Mouse (Mus musculus) midbrain, embryonic 13.5 days (tissue): ENCODE measurements around the gene Rnf149. TPM values are rescaled to one million over a fixed set of nuclear protein-coding genes. Genes with fewer than 3 reads are reported as not detected.
A peak's percentile ranks its signal among the peaks of the same experiment; 100 is the strongest.

ENCODE experiments used
- ATAC-seq: fragments of 200-750 bp; cut with Nextera tagmentation; 2 replicates; pipeline ENCODE4 v1.8.0; 2017; ENCODE audit warnings: mild to moderate bottlenecking, moderate TSS enrichment, moderate library complexity
- H3K27ac ChIP-seq: fragments of 300-500 bp; sonication (generic); 2 replicates; pipeline ENCODE4 v1.5.1; 2015; ENCODE audit warnings: inconsistent platforms, mild to moderate bottlenecking, moderate library complexity
- H3K27me3 ChIP-seq: fragments of 300-500 bp; sonication (generic); 2 replicates; pipeline ENCODE4 v1.6.1; 2015; ENCODE audit warnings: mild to moderate bottlenecking, inconsistent platforms
- H3K36me3 ChIP-seq: fragments of 300-500 bp; sonication (generic); 2 replicates; pipeline ENCODE4 v1.6.1; 2015; ENCODE audit warnings: mild to moderate bottlenecking, inconsistent platforms
- H3K4me1 ChIP-seq: fragments of 300-500 bp; sonication (generic); replicated peaks from 2 replicates; pipeline ENCODE4 v1.6.1; 2015; ENCODE audit warnings: inconsistent platforms
- H3K4me2 ChIP-seq: fragments of 300-500 bp; sonication (generic); replicated peaks from 2 replicates; pipeline ENCODE4 v1.6.1; 2015; ENCODE audit warnings: moderate library complexity, mild to moderate bottlenecking, inconsistent platforms
- H3K4me3 ChIP-seq: fragments of 300-500 bp; sonication (generic); replicated peaks from 2 replicates; pipeline ENCODE4 v1.5.1; 2015; ENCODE audit warnings: mild to moderate bottlenecking, inconsistent platforms
- H3K9ac ChIP-seq: fragments of 300-500 bp; sonication (generic); replicated peaks from 2 replicates; pipeline ENCODE4 v1.6.1; 2015; ENCODE audit warnings: mild to moderate bottlenecking, inconsistent platforms
- H3K9me3 ChIP-seq: fragments of 300-500 bp; sonication (generic); 2 replicates; pipeline ENCODE4 v1.6.1; 2016; ENCODE audit warnings: mild to moderate bottlenecking, inconsistent platforms
- WGBS: fragments of 180-500 bp; shearing (Covaris S2); methylation state at CpG from one replicate; pipeline ENCODE4 v1.1.7; 2015; 5-methylcytosine and 5-hydroxymethylcytosine counted together
- polyA plus RNA-seq: library from polyadenylated mRNA; unstranded; fragments of >200 nt; fragmentation: Nextera tagmentation; extraction: Ambion mirVana; gene quantifications from 2 replicates; pipeline ENCODE4 v1.2.1, GENCODE M21; 2015

The Rnf149 gene
- polyA plus RNA-seq, result 22.8 and 23.1 TPM in 2 replicates

DNA sequence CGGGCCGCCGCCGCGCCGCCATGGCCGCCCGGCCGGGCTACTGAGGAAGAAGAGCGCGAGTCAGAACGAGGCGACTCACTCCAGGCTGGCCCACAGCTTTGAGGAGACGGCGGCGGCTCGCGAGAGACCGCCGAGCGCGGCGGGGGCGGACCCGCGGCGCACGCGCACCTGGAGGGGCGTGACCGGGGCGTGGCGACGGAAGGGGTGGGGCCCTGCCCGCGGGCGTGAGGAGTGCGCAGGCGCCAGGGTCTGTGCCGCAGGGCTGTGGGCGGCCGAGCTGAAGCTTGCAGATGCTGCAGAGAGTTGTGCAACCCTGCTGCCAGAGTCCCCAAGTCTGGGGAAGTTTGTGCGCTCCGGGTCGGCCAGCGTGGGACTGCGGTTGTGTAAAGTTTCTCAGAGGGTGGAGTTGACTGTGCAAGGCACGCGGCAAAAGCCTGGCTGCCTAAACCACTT is at the start of gene Rnf149:
Gene Rnf149, minus strand, starts transcription at position 153 of the 453 bp plus-strand sequence.
- H3K4me1 ChIP-seq, result peaks cover 26% of the 10 kb centered on the region
- peak within 1 kb of the TSS; percentile 89 for H3K4me3 ChIP-seq
- no peaks in the 10 kb centered on the region for H3K9me3 ChIP-seq
- under 1% methylated on average over 48 of the region's 49 CpGs for WGBS
- no peaks in the 10 kb centered on the region for H3K36me3 ChIP-seq
- H3K27me3 ChIP-seq, result no peaks in the 10 kb centered on the region
- peak; percentile 98 for ATAC-seq
- H3K27ac ChIP-seq, result peak within 1 kb of the TSS; percentile 98
- peak within 1 kb of the TSS; percentile 91 for H3K9ac ChIP-seq
- H3K4me2 ChIP-seq, result peak within 1 kb of the TSS; percentile 77

DNA sequence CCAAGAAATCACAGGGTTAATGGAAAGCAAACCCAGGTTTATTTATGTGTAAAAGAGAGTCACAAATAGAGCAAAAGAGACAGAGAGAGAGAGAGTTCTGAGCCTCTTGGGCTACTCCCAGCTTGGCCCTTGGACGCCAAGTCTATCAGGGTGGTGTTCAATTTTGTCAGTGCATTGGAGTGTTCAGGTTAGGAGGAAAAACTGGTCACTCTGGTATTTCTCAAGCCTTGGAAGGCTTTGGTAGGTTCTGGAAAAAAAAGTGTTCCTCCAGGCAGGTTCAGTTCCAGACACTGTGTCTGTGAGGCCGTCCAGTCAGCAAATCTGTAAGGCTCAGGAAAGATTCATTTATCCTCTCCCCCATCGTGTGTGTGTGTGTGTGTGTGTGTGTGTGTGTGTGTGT is 48.3 kb upstream of the Rnf149 start:
- Histone ChIP-seq H3K9ac (no peak overlapping the region), H3K27me3 (no peaks in the 10 kb centered on the region), H3K4me1 (no peaks in the 10 kb centered on the region), H3K4me3 (no peak overlapping the region), H3K9me3 (no peaks in the 10 kb centered on the region), H3K4me2 (no peak overlapping the region), H3K36me3 (0 out of 2 replicates have a peak, but pooled peaks cover 2% of the 10 kb centered on the region), H3K27ac (no peak overlapping the region)
- 68% methylated on average over 3 of the region's 3 CpGs for WGBS
- ATAC-seq, result no peak

DNA sequence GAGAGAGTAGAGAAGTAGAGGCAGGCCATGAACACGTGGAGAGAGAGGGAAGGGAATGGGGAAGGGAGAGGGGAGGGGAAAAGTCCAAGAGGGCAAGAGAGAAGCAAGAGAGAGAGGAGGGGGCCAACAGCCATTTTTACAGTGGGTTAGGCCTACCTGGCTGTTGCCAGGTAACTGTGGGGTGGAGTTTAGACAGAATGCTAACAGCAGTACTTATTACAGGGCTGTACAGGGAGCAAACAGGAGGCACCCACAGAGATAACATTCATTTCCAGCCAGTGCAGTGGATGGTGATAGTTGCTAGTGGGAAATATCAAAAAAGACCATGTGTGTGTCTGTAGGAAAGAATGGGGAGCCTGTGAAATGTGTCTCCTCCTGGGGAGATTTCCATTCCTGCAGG is 46.5 kb upstream of the Rnf149 start:
- no peak for ATAC-seq
- H3K36me3 ChIP-seq, result 0 out of 2 replicates have a peak, but pooled peaks cover 2% of the 10 kb centered on the region
- WGBS, result 50% methylated on average over 1 of the region's 1 CpGs

DNA sequence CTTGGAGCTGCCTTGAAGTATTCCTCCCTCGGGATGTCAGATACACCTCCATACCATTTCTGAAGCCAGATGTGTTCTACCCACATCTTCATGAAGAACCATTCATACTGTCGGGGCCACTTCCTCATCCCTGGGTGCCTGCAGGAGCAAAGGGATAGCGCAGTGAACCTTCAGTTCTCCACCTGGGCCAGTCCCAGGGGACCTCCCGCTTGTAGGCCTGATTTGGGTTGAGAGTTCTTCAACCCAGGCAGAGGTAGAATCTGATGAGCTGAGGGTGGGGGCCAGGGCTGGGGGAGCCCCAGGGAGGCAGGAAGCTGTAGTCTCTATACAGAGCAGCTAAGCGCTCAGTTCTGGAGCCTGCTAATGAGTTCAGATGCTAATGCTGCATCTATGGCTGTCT is 45.9 kb upstream of the Rnf149 start:
- no peaks in the 10 kb centered on the region for H3K9me3 ChIP-seq
- H3K27me3 ChIP-seq, result no peaks in the 10 kb centered on the region
- no peak for ATAC-seq
- peaks cover 4% of the 10 kb centered on the region; the same call in 1 of the 2 replicates for H3K4me1 ChIP-seq
- H3K9ac ChIP-seq, result no peak overlapping the region
- H3K4me3 ChIP-seq, result no peak overlapping the region
- 0 out of 2 replicates have a peak, but pooled peaks cover 2% of the 10 kb centered on the region for H3K36me3 ChIP-seq
- 92% methylated on average over 5 of the region's 5 CpGs for WGBS
- H3K4me2 ChIP-seq, result no peak overlapping the region
- H3K27ac ChIP-seq, result no peak overlapping the region

More for the DNA sequence above, 46.5 kb upstream of the Rnf149 start:
- H3K27ac ChIP-seq, result no peak overlapping the region
- H3K4me2 ChIP-seq, result no peak overlapping the region
- H3K27me3 ChIP-seq, result no peaks in the 10 kb centered on the region
- no peak overlapping the region for H3K4me3 ChIP-seq
- no peak overlapping the region for H3K9ac ChIP-seq
- no peaks in the 10 kb centered on the region for H3K9me3 ChIP-seq
- H3K4me1 ChIP-seq, result no peaks in the 10 kb centered on the region

DNA sequence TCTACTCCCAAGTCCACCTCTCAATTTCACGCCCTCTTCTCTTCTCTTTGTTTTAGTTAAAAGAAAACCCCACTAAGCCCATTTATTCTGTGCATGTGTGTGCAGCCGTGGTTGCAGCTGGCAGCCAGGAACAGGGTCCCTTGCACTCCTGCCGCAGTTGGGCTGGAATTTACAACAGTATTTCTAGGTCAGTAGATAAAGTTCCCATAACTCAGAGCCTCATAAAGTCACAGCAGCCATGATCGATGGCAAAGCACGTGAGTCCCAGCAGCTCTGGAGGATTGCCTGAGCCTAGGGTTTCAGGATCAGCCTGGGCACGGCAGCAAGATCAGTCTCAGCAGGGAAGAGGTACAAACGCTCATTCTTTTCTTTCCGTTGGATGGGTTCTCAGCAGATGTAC is 41.3 kb upstream of the Rnf149 start:
- Histone ChIP-seq H3K27ac (no peak overlapping the region), H3K27me3 (no peaks in the 10 kb centered on the region), H3K9ac (no peak overlapping the region), H3K36me3 (0 out of 2 replicates have a peak, but pooled peaks cover 2% of the 10 kb centered on the region), H3K9me3 (no peaks in the 10 kb centered on the region), H3K4me1 (peaks cover 4% of the 10 kb centered on the region), H3K4me2 (no peak overlapping the region), H3K4me3 (no peak overlapping the region)
- ATAC-seq, result no peak
- 33% methylated on average over 8 of the region's 8 CpGs for WGBS

DNA sequence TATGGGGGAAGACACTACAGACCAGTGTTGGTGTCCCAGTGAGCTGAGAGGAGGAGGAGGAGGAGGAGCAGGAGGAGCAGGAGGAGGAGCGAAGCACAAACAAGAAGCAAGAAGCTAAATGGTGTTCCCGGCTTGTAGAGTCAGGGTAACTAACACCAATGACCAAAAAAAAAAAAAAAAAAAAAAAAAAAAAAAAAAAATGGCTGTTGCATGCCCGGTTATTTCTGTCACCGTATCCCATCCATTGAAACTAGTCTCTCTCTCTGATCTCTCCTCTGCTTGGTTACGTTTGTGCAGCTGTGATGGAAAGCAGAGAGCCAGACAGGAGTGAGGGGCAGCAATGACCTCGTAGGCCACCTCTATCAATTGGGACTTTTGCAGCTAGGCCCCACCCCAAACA is 38.3 kb upstream of the Rnf149 start:
- H3K36me3 ChIP-seq, result 0 out of 2 replicates have a peak, but pooled peaks cover under 1% of the 10 kb centered on the region
- no peak for ATAC-seq

DNA sequence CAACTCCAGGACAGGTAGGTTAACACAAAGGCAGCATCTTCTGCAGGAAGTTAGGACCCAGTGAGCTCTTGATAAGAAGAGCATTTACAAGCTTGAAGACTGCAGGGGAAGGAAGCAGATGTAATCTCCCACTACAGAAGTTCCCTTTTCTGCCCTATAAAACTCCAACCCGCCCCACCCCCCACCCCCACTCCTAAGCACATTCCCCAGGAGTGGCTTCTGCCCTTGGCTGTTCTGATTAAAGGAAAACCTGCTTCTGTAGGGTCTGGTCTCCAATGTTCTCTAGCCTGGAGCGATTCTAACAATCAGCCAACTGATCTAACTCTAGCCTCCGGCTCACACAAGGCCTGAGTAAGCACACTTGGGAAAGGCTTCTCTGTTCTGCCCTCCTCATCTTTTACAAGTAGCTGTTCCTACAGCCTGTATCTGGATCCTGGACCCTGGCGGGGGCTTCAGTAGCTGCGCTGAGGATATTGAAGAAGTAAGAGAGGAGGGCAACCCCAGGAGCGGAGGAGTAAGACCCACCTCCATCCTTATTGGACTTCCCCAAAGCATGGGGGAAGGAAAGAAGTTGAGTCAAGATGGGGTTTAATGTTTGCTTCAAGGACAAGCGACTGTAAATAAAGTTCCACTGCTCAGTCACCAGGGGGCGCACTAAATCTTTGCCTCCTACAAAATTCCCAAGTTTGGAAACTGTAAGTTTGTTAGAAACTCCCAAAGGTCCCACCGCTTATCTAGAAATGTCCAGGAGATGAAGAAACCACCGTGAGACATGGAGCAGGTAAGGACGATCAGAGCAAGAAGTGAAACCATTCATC is 37.5 kb upstream of the Rnf149 start:
- WGBS, result 24% methylated on average over 11 of the region's 11 CpGs
- no peak for ATAC-seq
- H3K9me3 ChIP-seq, result no peaks in the 10 kb centered on the region

More for the DNA sequence above, 38.3 kb upstream of the Rnf149 start:
- no peak overlapping the region for H3K27ac ChIP-seq
- no peak overlapping the region for H3K4me2 ChIP-seq
- H3K4me3 ChIP-seq, result no peak overlapping the region
- H3K4me1 ChIP-seq, result peaks cover 4% of the 10 kb centered on the region
- H3K27me3 ChIP-seq, result no peaks in the 10 kb centered on the region
- 69% methylated on average over 6 of the region's 6 CpGs for WGBS
- no peak overlapping the region for H3K9ac ChIP-seq
- no peaks in the 10 kb centered on the region for H3K9me3 ChIP-seq

DNA sequence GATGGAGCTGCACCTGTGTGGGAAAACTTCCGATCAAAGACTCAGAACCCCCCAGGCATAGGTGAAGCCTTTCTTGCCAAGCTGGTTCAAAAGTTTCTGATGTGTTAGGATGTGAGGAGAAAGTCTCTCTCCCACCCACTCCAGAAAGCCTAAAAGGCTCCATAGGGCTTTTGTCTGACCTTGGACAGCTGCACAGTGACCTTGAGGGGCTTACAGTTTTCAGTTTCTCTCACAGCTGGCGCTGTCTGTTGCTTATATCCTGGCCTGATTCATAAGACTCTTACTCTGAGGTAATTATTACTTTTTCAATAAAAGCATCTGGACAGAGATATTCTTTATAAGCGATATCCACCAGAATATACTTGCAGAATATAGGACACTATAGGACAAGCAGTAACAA is 35.9 kb upstream of the Rnf149 start:
- H3K27ac ChIP-seq, result no peak overlapping the region
- no peak overlapping the region for H3K4me3 ChIP-seq
- no peaks in the 10 kb centered on the region; the same call in 1 of the 2 replicates for H3K4me1 ChIP-seq
- no peaks in the 10 kb centered on the region for H3K9me3 ChIP-seq
- no peaks in the 10 kb centered on the region for H3K36me3 ChIP-seq
- no peak overlapping the region for H3K4me2 ChIP-seq
- no peak for ATAC-seq
- no peak overlapping the region for H3K9ac ChIP-seq
- no peaks in the 10 kb centered on the region for H3K27me3 ChIP-seq
- WGBS, result 89% methylated on average over 3 of the region's 3 CpGs

More for the DNA sequence above, 37.5 kb upstream of the Rnf149 start:
- no peak overlapping the region for H3K27ac ChIP-seq
- H3K4me1 ChIP-seq, result peaks cover 4% of the 10 kb centered on the region
- no peak overlapping the region for H3K4me3 ChIP-seq
- no peaks in the 10 kb centered on the region for H3K36me3 ChIP-seq
- H3K9ac ChIP-seq, result no peak overlapping the region
- no peak overlapping the region for H3K4me2 ChIP-seq
- H3K27me3 ChIP-seq, result no peaks in the 10 kb centered on the region

DNA sequence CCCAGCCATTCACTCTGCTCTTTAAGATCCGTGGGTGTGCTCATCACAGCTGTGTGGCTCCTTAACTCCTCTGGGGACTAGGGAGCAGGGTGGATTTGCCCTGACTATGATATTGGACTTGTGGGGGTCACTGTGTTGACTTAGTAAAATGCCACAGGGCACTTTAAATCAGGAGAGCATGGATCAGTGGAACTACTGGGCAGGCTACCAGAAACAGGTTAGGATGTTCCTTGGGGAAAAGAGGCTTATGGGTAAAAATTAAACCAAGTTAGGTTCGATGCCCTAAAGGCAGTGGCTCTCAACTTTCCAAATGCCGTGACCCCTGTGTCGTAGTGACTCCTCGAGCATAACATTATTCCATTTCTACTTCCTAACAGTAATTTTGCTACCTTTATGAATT is 35.3 kb upstream of the Rnf149 start:
- H3K4me3 ChIP-seq, result no peak overlapping the region
- WGBS, result 77% methylated on average over 5 of the region's 5 CpGs
- H3K4me2 ChIP-seq, result no peak overlapping the region
- no peaks in the 10 kb centered on the region; the same call in 1 of the 2 replicates for H3K4me1 ChIP-seq
- H3K9me3 ChIP-seq, result no peaks in the 10 kb centered on the region
- no peak overlapping the region for H3K9ac ChIP-seq
- H3K27me3 ChIP-seq, result no peaks in the 10 kb centered on the region
- no peak overlapping the region for H3K27ac ChIP-seq
- no peaks in the 10 kb centered on the region for H3K36me3 ChIP-seq
- ATAC-seq, result no peak

DNA sequence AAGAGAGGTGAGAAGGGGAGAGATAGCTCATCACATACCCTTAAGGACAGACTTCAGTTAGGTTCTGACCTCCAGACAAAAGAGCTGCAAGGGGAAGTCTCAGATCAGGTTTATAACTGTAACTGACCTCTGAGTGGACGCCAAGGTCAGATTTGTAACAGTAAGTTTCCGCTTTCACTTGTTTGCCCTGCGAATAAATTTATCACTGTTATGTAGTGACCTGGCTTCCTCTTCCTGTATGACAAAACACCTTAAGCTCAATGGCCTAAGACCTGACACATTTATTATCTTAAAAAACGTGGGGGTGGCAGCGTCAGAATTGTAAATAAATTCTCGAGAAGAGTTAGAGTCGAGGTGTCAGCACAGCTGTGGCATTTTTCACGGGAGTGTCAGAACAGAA is 31.3 kb upstream of the Rnf149 start:
- H3K4me3 ChIP-seq, result no peak overlapping the region
- H3K27ac ChIP-seq, result no peak overlapping the region
- H3K36me3 ChIP-seq, result no peaks in the 10 kb centered on the region
- no peaks in the 10 kb centered on the region for H3K9me3 ChIP-seq
- H3K4me2 ChIP-seq, result no peak overlapping the region
- 83% methylated on average over 8 of the region's 8 CpGs for WGBS
- peaks cover 3% of the 10 kb centered on the region for H3K4me1 ChIP-seq
- no peak for ATAC-seq
- no peak overlapping the region for H3K9ac ChIP-seq
- H3K27me3 ChIP-seq, result no peaks in the 10 kb centered on the region

DNA sequence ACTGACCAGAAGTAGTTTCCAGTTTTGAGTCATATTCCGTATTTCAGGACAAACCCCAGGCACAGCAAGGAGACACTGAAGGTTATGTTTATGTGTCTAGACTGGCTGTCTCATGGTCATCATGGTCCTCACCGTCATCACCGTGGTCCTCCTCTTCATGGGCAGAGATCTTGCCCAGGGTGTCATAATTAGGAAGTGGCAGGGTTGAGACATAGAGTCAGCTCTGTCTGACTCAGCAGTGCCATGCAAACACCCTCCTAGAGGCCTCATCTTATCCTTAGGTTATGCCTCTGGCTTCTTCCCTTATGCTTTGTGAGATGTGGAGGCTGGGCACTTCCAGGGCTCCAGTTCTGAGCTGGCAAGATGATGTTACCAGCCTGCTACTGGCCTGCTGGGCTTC is 25.3 kb upstream of the Rnf149 start:
- H3K4me2 ChIP-seq, result no peak overlapping the region
- no peak overlapping the region for H3K4me3 ChIP-seq
- 98% methylated on average over 3 of the region's 3 CpGs for WGBS
- H3K9me3 ChIP-seq, result 0 out of 2 replicates have a peak, but pooled peaks cover 8% of the 10 kb centered on the region
- no peaks in the 10 kb centered on the region for H3K27me3 ChIP-seq
- H3K9ac ChIP-seq, result no peak overlapping the region
- no peaks in the 10 kb centered on the region for H3K36me3 ChIP-seq
- no peak for ATAC-seq
- H3K27ac ChIP-seq, result no peak overlapping the region
- peaks cover 3% of the 10 kb centered on the region for H3K4me1 ChIP-seq

DNA sequence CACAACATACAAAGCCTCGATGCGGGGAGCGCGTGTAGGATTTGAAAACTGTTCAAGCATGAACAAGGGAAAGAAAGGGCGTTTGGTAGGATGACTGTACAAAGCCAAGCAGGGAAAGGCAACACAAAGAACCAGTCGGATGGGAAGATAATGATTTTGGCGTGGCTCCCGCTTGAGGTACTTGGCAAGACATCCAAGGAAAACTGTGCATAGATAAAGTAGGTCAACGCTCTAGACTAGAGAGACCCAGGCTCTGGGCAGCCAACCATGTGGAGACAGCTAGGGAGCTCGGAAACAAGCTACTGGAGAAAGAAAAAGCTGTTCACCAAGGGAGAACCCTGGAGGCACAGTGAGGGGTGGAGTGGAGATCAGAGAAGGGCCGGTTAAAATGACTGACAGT is 21.5 kb upstream of the Rnf149 start:
- no peaks in the 10 kb centered on the region for H3K27me3 ChIP-seq
- H3K36me3 ChIP-seq, result no peaks in the 10 kb centered on the region
- 61% methylated on average over 11 of the region's 11 CpGs for WGBS
- no peak for ATAC-seq
- no peak overlapping the region for H3K27ac ChIP-seq
- H3K4me2 ChIP-seq, result no peak overlapping the region
- H3K4me3 ChIP-seq, result no peak overlapping the region
- no peak overlapping the region for H3K9ac ChIP-seq
- H3K9me3 ChIP-seq, result 0 out of 2 replicates have a peak, but pooled peaks cover 8% of the 10 kb centered on the region
- H3K4me1 ChIP-seq, result no peaks in the 10 kb centered on the region
